ENCODE assay signal across 9 mouse cellular contexts in the genomic region with DNA sequence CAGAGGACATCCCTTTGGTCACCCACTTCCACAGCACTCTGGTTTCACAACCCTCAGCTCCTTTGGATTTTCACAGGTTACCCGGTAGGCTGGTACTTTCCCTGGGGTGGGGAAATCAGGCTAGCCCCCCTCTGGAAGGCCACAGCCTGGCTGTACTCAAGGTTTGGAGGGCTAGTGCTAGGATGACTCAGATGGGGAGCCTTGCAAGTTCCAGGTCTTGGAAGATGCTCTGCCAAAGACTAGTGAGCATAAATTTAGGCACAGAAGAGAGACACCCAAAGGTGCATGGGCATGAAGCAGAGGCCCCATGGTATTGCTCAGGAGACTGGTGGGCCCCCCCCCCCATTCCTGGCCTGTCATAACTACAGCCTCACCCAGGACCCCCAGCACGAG. TPM values are rescaled to one million over a fixed set of nuclear protein-coding genes. Genes with fewer than 3 reads are reported as not detected.
A peak's percentile ranks its signal among the peaks of the same experiment; 100 is the strongest.
DNase-seq lines count a peak whose midpoint lies in the region; ATAC-seq and TF ChIP-seq lines count a peak whose summit lies in the region.
"Had no signal": no experiment of that assay in that cellular context is flagged by ENCODE, and none has a peak within 500 bp of the region (broad histone marks: within the 10 kb centered on the region; RNA-seq: fewer than 3 reads in every experiment).

No protein-coding gene starts in this region.

- peak overlapping the region; percentile 81 for H3K4me2 ChIP-seq in hindbrain, postnatal 0 days (ENCODE audit: low read depth, low read length)
- peak overlapping the region; percentile 93 for H3K4me2 ChIP-seq in neural tube, embryonic 12.5 days (replicated peaks)

- peaks cover 42% of the 10 kb centered on the region for H3K4me1 ChIP-seq in embryonic facial prominence, embryonic 10.5 days
- peaks cover 21% of the 10 kb centered on the region for H3K4me1 ChIP-seq in hindbrain, postnatal 0 days (ENCODE audit: insufficient read depth, low read length)
- peaks cover 38% of the 10 kb centered on the region for H3K4me1 ChIP-seq in neural tube, embryonic 12.5 days

- peak overlapping the region; percentile 91 for H3K9ac ChIP-seq in hindbrain, postnatal 0 days (replicated peaks; ENCODE audit: low read length)
- peak overlapping the region; percentile 90 for H3K9ac ChIP-seq in neural tube, embryonic 12.5 days

- H3K9me3 ChIP-seq in embryonic facial prominence, embryonic 10.5 days = no peaks in the 10 kb centered on the region
- H3K9me3 ChIP-seq in hindbrain, postnatal 0 days (ENCODE audit: low read length) = no peaks in the 10 kb centered on the region
- H3K9me3 ChIP-seq in neural tube, embryonic 12.5 days = no peaks in the 10 kb centered on the region

- WGBS in embryonic facial prominence, embryonic 10.5 days = 22% methylated on average over 2 of the region's 2 CpGs
- WGBS in hindbrain, postnatal 0 days = 18% methylated on average over 2 of the region's 2 CpGs
- WGBS in neural tube, embryonic 12.5 days = 42% methylated on average over 2 of the region's 2 CpGs

- peak; percentile 18 to 45 for DNase-seq in layer of hippocampus, postnatal 10 days (ENCODE audit: low spot score in 2 of 2)
- DNase-seq in layer of hippocampus, adult 18-20 months (ENCODE audit: low spot score in 2 of 2) = no peak
- DNase-seq in embryonic facial prominence, embryonic 10.5 days (ENCODE audit: low spot score) = no peak
- DNase-seq in hindbrain, postnatal 0 days (ENCODE audit: low spot score) = no peak
- DNase-seq in retina, postnatal 1 day = no peak
- DNase-seq in lung, postnatal 36 days = no peak
- DNase-seq in urinary bladder, postnatal 14 days (ENCODE audit: low spot score) = no peak

- H3K36me3 ChIP-seq in embryonic facial prominence, embryonic 10.5 days (replicated peaks) = peaks cover 16% of the 10 kb centered on the region
- peaks cover 9% of the 10 kb centered on the region for H3K36me3 ChIP-seq in hindbrain, postnatal 0 days (ENCODE audit: insufficient read depth, low read length)
- peaks cover 13% of the 10 kb centered on the region for H3K36me3 ChIP-seq in neural tube, embryonic 12.5 days

- TF ChIP-seq CTCF in hindbrain, postnatal 0 days (IDR thresholded peaks at IDR 0.05; ENCODE audit: low read depth) = no peak

- H3K27me3 ChIP-seq in embryonic facial prominence, embryonic 10.5 days (replicated peaks; ENCODE audit: low read depth, poor library complexity, severe bottlenecking) = peaks cover 90% of the 10 kb centered on the region
- peaks cover 8% of the 10 kb centered on the region; the same call in 1 of the 2 replicates for H3K27me3 ChIP-seq in hindbrain, postnatal 0 days (ENCODE audit: insufficient read depth, low read length)
- peaks cover 36% of the 10 kb centered on the region for H3K27me3 ChIP-seq in neural tube, embryonic 12.5 days (replicated peaks)

- H3K27ac ChIP-seq in embryonic facial prominence, embryonic 10.5 days (replicated peaks) = peak overlapping the region; percentile 88
- H3K27ac ChIP-seq in hindbrain, postnatal 0 days = peak overlapping the region; percentile 88
- peak overlapping the region; percentile 77; the same call in 1 of the 2 replicates for H3K27ac ChIP-seq in neural tube, embryonic 12.5 days

- peak; percentile 0; the same call in 1 of the 2 replicates for ATAC-seq in hindbrain, postnatal 0 days
- ATAC-seq in neural tube, embryonic 12.5 days (ENCODE audit: low FRiP score, low read depth) = no peak; the same call in 1 of the 2 replicates

- H3K4me3 ChIP-seq in embryonic facial prominence, embryonic 10.5 days = peak overlapping the region; percentile 70
- H3K4me3 ChIP-seq in hindbrain, postnatal 0 days (ENCODE audit: low read length) = peak overlapping the region; percentile 84
- peak overlapping the region; percentile 84 for H3K4me3 ChIP-seq in neural tube, embryonic 12.5 days

RNA-seq across cellular contexts. Expression of gene Sept5, which starts 0.8 kb away (rescaled TPM):
- 100 to 1,000 TPM; 543 to 588 TPM for total RNA-seq in layer of hippocampus, postnatal 10 days (2021)
- 100 to 1,000 TPM; 549 to 589 TPM for total RNA-seq in layer of hippocampus, adult 18-20 months (2021)
- polyA plus RNA-seq in embryonic facial prominence, embryonic 10.5 days (2016; fragmentation: Nextera tagmentation; extraction: Ambion mirVana) = 30.2 and 32.2 TPM in 2 replicates
- total RNA-seq in hindbrain, postnatal 0 days (2014; rRNA removed) = 286 and 335 TPM in 2 replicates
- 186 and 195 TPM in 2 replicates for polyA plus RNA-seq in hindbrain, postnatal 0 days (2015; fragmentation: Nextera tagmentation; extraction: Ambion mirVana)
- 117 and 125 TPM in 2 replicates for polyA plus RNA-seq in neural tube, embryonic 12.5 days (2016; fragmentation: Nextera tagmentation; extraction: Ambion mirVana)

RNA-seq across cellular contexts. Expression of gene Gm49601, which starts 2.7 kb away (rescaled TPM):
- 10 to 100 TPM; 84.8 to 98.2 TPM for total RNA-seq in layer of hippocampus, postnatal 10 days (2021)
- 100 to 1,000 TPM; 173 to 179 TPM for total RNA-seq in layer of hippocampus, adult 18-20 months (2021)
- polyA plus RNA-seq in embryonic facial prominence, embryonic 10.5 days (2016; fragmentation: Nextera tagmentation; extraction: Ambion mirVana) = 3.2 and 3.6 TPM in 2 replicates
- 23.8 and 24.0 TPM in 2 replicates for total RNA-seq in hindbrain, postnatal 0 days (2014; rRNA removed)
- polyA plus RNA-seq in hindbrain, postnatal 0 days (2015; fragmentation: Nextera tagmentation; extraction: Ambion mirVana) = 3.1 and 4.0 TPM in 2 replicates
- 11.8 and 12.1 TPM in 2 replicates for polyA plus RNA-seq in neural tube, embryonic 12.5 days (2016; fragmentation: Nextera tagmentation; extraction: Ambion mirVana)

RNA-seq across cellular contexts. Expression of gene Gp1bb, which starts 6.7 kb away (rescaled TPM):
- 1 to 10 TPM; 4.9 to 5.4 TPM for total RNA-seq in layer of hippocampus, postnatal 10 days (2021)
- total RNA-seq in layer of hippocampus, adult 18-20 months (2021) = under 1 TPM in 1 of 2 experiments, not detected in 1; 0.97 TPM
- polyA plus RNA-seq in embryonic facial prominence, embryonic 10.5 days (2016; fragmentation: Nextera tagmentation; extraction: Ambion mirVana) = 2.6 and 3.5 TPM in 2 replicates
- total RNA-seq in hindbrain, postnatal 0 days (2014; rRNA removed) = 29.3 and 30.8 TPM in 2 replicates
- 7.6 and 10.1 TPM in 2 replicates for polyA plus RNA-seq in hindbrain, postnatal 0 days (2015; fragmentation: Nextera tagmentation; extraction: Ambion mirVana)
- 12.0 and 12.7 TPM in 2 replicates for polyA plus RNA-seq in neural tube, embryonic 12.5 days (2016; fragmentation: Nextera tagmentation; extraction: Ambion mirVana)

RNA-seq across cellular contexts. Expression of gene Tbx1, which starts 38.5 kb away (rescaled TPM):
- 1 to 10 TPM; 1.9 to 2.7 TPM for total RNA-seq in layer of hippocampus, postnatal 10 days (2021)
- total RNA-seq in layer of hippocampus, adult 18-20 months (2021) = 1 to 10 TPM; 1.6 to 2.4 TPM
- polyA plus RNA-seq in embryonic facial prominence, embryonic 10.5 days (2016; fragmentation: Nextera tagmentation; extraction: Ambion mirVana) = 8.1 and 9.5 TPM in 2 replicates
- 0.37 and 4.0 TPM in 2 replicates for total RNA-seq in hindbrain, postnatal 0 days (2014; rRNA removed)
- polyA plus RNA-seq in hindbrain, postnatal 0 days (2015; fragmentation: Nextera tagmentation; extraction: Ambion mirVana) = 0.51 and 0.92 TPM in 2 replicates
- 5.5 and 7.2 TPM in 2 replicates for polyA plus RNA-seq in neural tube, embryonic 12.5 days (2016; fragmentation: Nextera tagmentation; extraction: Ambion mirVana)
- total RNA-seq: neutrophil, adult 5-6 weeks had no signal

Comparison
In these comparisons a context has a peak if more than half of its experiments do, and no peak if none do; other contexts are left out.
1. DNase-seq: peak in layer of hippocampus, postnatal 10 days (2 of 2); none in layer of hippocampus, adult 18-20 months (0 of 2), embryonic facial prominence, embryonic 10.5 days (single experiment), hindbrain, postnatal 0 days (single experiment), retina, postnatal 1 day (single experiment), lung, postnatal 36 days (single experiment) and urinary bladder, postnatal 14 days (single experiment).
2. Peak in every context shown above with its lines, with median percentiles within 50 percentile points of each other: H3K27ac ChIP-seq and H3K4me3 ChIP-seq.